18 mouse cellular contexts compared by ENCODE assay signal in the genomic region with DNA sequence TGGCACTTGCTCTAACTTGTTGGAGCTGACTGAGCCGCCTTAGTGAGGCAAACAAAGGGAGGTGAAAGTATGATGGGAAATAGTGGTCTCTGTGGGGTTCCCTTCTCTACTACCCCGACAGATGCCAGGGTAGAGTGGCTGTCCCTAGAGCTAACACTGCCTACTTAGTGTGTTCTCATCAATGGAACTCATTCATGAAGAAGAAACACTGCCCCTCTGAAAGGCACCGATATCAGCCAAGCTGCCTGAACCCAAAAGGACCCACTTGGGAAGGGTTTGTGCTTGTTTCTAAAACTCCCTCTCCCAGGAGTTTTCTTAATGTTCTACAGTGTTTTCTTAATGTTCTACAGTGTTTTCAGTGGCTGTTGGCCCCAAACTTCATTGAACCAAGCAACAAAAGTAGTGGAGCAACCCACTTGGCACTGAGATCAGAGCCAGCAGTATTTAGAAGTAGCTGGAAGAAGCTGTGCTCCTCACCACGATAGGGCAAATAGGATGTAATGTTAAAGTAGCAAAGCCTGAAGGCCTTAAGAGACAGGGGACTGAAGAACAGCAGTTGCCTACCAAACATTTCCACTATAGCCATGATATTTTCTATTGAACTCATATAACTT. TPM values are rescaled to one million over a fixed set of nuclear protein-coding genes. Genes with fewer than 3 reads are reported as not detected.
DNase-seq lines count a peak whose midpoint lies in the region; ATAC-seq lines count a peak whose summit lies in the region.
"Had no signal": no experiment of that assay in that cellular context is flagged by ENCODE, and none has a peak within 500 bp of the region (broad histone marks: within the 10 kb centered on the region; RNA-seq: fewer than 3 reads in every experiment).

No protein-coding gene starts in this region.

- WGBS in hindbrain, embryonic 13.5 days = 76% methylated on average over 4 of the region's 4 CpGs
- WGBS in hindbrain, embryonic 11.5 days = 73% methylated on average over 4 of the region's 4 CpGs
- WGBS in midbrain, embryonic 14.5 days = 68% methylated on average over 4 of the region's 4 CpGs
- WGBS in midbrain, embryonic 11.5 days = 82% methylated on average over 4 of the region's 4 CpGs
- WGBS in hindbrain, embryonic 16.5 days = 55% methylated on average over 4 of the region's 4 CpGs

- no peak overlapping the region for H3K9ac ChIP-seq in hindbrain, embryonic 13.5 days
- H3K9ac ChIP-seq in hindbrain, embryonic 11.5 days (ENCODE audit: low read depth, low read length) = no peak overlapping the region
- H3K9ac ChIP-seq in midbrain, embryonic 14.5 days (replicated peaks; ENCODE audit: low read length) = no peak overlapping the region
- no peak overlapping the region for H3K9ac ChIP-seq in midbrain, embryonic 11.5 days (ENCODE audit: low read length)
- H3K9ac ChIP-seq in hindbrain, embryonic 16.5 days (ENCODE audit: low read depth, low read length) = no peak overlapping the region
- H3K9ac ChIP-seq: embryonic facial prominence, embryonic 15.5 days; limb, embryonic 12.5 days; liver, embryonic 15.5 days; midbrain, embryonic 12.5 days; neural tube, embryonic 13.5 days had no signal

- no peaks in the 10 kb centered on the region for H3K36me3 ChIP-seq in hindbrain, embryonic 13.5 days
- no peaks in the 10 kb centered on the region for H3K36me3 ChIP-seq in hindbrain, embryonic 11.5 days (ENCODE audit: control insufficient read depth, insufficient read depth, low read length)
- no peaks in the 10 kb centered on the region for H3K36me3 ChIP-seq in midbrain, embryonic 14.5 days (ENCODE audit: control insufficient read depth, insufficient read depth, low read length)
- no peaks in the 10 kb centered on the region for H3K36me3 ChIP-seq in midbrain, embryonic 11.5 days (ENCODE audit: control insufficient read depth, insufficient read depth, low read length)
- no peaks in the 10 kb centered on the region for H3K36me3 ChIP-seq in hindbrain, embryonic 16.5 days (ENCODE audit: control insufficient read depth, insufficient read depth, low read length)
- H3K36me3 ChIP-seq: embryonic facial prominence, embryonic 15.5 days; limb, embryonic 12.5 days; liver, embryonic 15.5 days; midbrain, embryonic 12.5 days; neural tube, embryonic 13.5 days had no signal

- DNase-seq in adrenal gland, adult 2 months = peak; percentile 18
- no peak for DNase-seq in adrenal gland, postnatal 4 days (ENCODE audit: low spot score in 2 of 2)
- DNase-seq in hindbrain, embryonic 11.5 days (ENCODE audit: low spot score) = no peak
- DNase-seq in midbrain, embryonic 14.5 days = peak; percentile 5
- no peak for DNase-seq in midbrain, embryonic 11.5 days (ENCODE audit: low spot score, missing footprints)
- DNase-seq: cerebellum, adult 11 months; heart, adult 11 months; kidney, postnatal 4 days; lung, postnatal 14 days had no signal

- H3K4me1 ChIP-seq in hindbrain, embryonic 13.5 days (replicated peaks) = 0 out of 2 replicates have a peak, but pooled peaks cover 3% of the 10 kb centered on the region
- H3K4me1 ChIP-seq in hindbrain, embryonic 11.5 days (replicated peaks; ENCODE audit: control insufficient read depth, insufficient read depth, low read length) = no peaks in the 10 kb centered on the region
- no peaks in the 10 kb centered on the region for H3K4me1 ChIP-seq in midbrain, embryonic 14.5 days (ENCODE audit: control insufficient read depth, insufficient read depth, low read length)
- no peaks in the 10 kb centered on the region for H3K4me1 ChIP-seq in midbrain, embryonic 11.5 days (ENCODE audit: control insufficient read depth, insufficient read depth, low read length)
- no peaks in the 10 kb centered on the region for H3K4me1 ChIP-seq in hindbrain, embryonic 16.5 days (ENCODE audit: control insufficient read depth, insufficient read depth, low read depth, low read length)
- H3K4me1 ChIP-seq: embryonic facial prominence, embryonic 15.5 days; midbrain, embryonic 12.5 days had no signal

- H3K27me3 ChIP-seq in hindbrain, embryonic 13.5 days = no peaks in the 10 kb centered on the region
- H3K27me3 ChIP-seq in hindbrain, embryonic 11.5 days (ENCODE audit: control insufficient read depth, insufficient read depth, low read length) = no peaks in the 10 kb centered on the region
- H3K27me3 ChIP-seq in midbrain, embryonic 14.5 days (ENCODE audit: control insufficient read depth, insufficient read depth, low read length) = no peaks in the 10 kb centered on the region
- H3K27me3 ChIP-seq in midbrain, embryonic 11.5 days (ENCODE audit: control insufficient read depth, insufficient read depth, low read length) = no peaks in the 10 kb centered on the region
- no peaks in the 10 kb centered on the region for H3K27me3 ChIP-seq in hindbrain, embryonic 16.5 days (replicated peaks; ENCODE audit: control insufficient read depth, insufficient read depth, low read length)
- H3K27me3 ChIP-seq: CH12.LX; embryonic facial prominence, embryonic 15.5 days; limb, embryonic 12.5 days; liver, embryonic 15.5 days; midbrain, embryonic 12.5 days; neural tube, embryonic 13.5 days had no signal

- no peaks in the 10 kb centered on the region for H3K9me3 ChIP-seq in hindbrain, embryonic 13.5 days
- H3K9me3 ChIP-seq in hindbrain, embryonic 11.5 days (ENCODE audit: control insufficient read depth, low read length) = no peaks in the 10 kb centered on the region
- H3K9me3 ChIP-seq in midbrain, embryonic 14.5 days (ENCODE audit: control insufficient read depth, low read length) = no peaks in the 10 kb centered on the region
- H3K9me3 ChIP-seq in midbrain, embryonic 11.5 days (ENCODE audit: control insufficient read depth, low read length) = no peaks in the 10 kb centered on the region
- no peaks in the 10 kb centered on the region for H3K9me3 ChIP-seq in hindbrain, embryonic 16.5 days (ENCODE audit: control insufficient read depth, low read length)
- H3K9me3 ChIP-seq: embryonic facial prominence, embryonic 15.5 days; limb, embryonic 12.5 days; liver, embryonic 15.5 days; midbrain, embryonic 12.5 days; neural tube, embryonic 13.5 days had no signal

- ATAC-seq in hindbrain, embryonic 13.5 days (ENCODE audit: low FRiP score) = peak; percentile 49; the same call in 1 of the 2 replicates
- no peak for ATAC-seq in hindbrain, embryonic 11.5 days (ENCODE audit: low FRiP score)
- ATAC-seq in midbrain, embryonic 14.5 days (ENCODE audit: low FRiP score, low TSS enrichment) = no peak
- ATAC-seq in midbrain, embryonic 11.5 days (ENCODE audit: low FRiP score) = no peak
- peak; percentile 91 for ATAC-seq in hindbrain, embryonic 16.5 days
- no peak for ATAC-seq in megakaryocyte, adult 5-6 weeks (ENCODE audit: poor library complexity, severe bottlenecking)

- H3K27ac ChIP-seq in hindbrain, embryonic 13.5 days = no peak overlapping the region
- no peak overlapping the region for H3K27ac ChIP-seq in hindbrain, embryonic 11.5 days (ENCODE audit: low read depth, low read length)
- H3K27ac ChIP-seq in midbrain, embryonic 14.5 days (replicated peaks; ENCODE audit: low read depth, low read length) = no peak overlapping the region
- no peak overlapping the region for H3K27ac ChIP-seq in midbrain, embryonic 11.5 days (ENCODE audit: low read depth, low read length)
- no peak overlapping the region for H3K27ac ChIP-seq in hindbrain, embryonic 16.5 days (ENCODE audit: low read depth, low read length)
- H3K27ac ChIP-seq: embryonic facial prominence, embryonic 15.5 days; limb, embryonic 12.5 days; liver, embryonic 15.5 days; midbrain, embryonic 12.5 days; neural tube, embryonic 13.5 days had no signal

- H3K4me2 ChIP-seq in hindbrain, embryonic 13.5 days = no peak overlapping the region
- H3K4me2 ChIP-seq in hindbrain, embryonic 11.5 days (replicated peaks; ENCODE audit: low read depth, low read length) = no peak overlapping the region
- H3K4me2 ChIP-seq in midbrain, embryonic 14.5 days (ENCODE audit: low read length) = no peak overlapping the region
- H3K4me2 ChIP-seq in midbrain, embryonic 11.5 days = no peak overlapping the region
- H3K4me2 ChIP-seq in hindbrain, embryonic 16.5 days (ENCODE audit: low read length) = no peak overlapping the region
- H3K4me2 ChIP-seq: embryonic facial prominence, embryonic 15.5 days; limb, embryonic 12.5 days; liver, embryonic 15.5 days; midbrain, embryonic 12.5 days; neural tube, embryonic 13.5 days had no signal

- H3K4me3 ChIP-seq in hindbrain, embryonic 13.5 days = no peak overlapping the region
- H3K4me3 ChIP-seq in hindbrain, embryonic 11.5 days (ENCODE audit: low read depth, low read length) = no peak overlapping the region
- no peak overlapping the region for H3K4me3 ChIP-seq in midbrain, embryonic 14.5 days (replicated peaks; ENCODE audit: low read depth, low read length)
- H3K4me3 ChIP-seq in midbrain, embryonic 11.5 days (ENCODE audit: low read depth, low read length) = no peak overlapping the region
- no peak overlapping the region for H3K4me3 ChIP-seq in hindbrain, embryonic 16.5 days (ENCODE audit: low read length)
- H3K4me3 ChIP-seq: embryonic facial prominence, embryonic 15.5 days; limb, embryonic 12.5 days; liver, embryonic 15.5 days; midbrain, embryonic 12.5 days; neural tube, embryonic 13.5 days had no signal

RNA-seq across cellular contexts. Expression of gene Gng12, which starts 36.1 kb away (rescaled TPM):
- total RNA-seq in adrenal gland, adult 2 months (2021) = 10 to 100 TPM; 62.0 to 88.4 TPM
- polyA plus RNA-seq in adrenal gland, adult 2 months (2012; rRNA removed) = 5.8 and 7.6 TPM in 2 replicates
- 100 to 1,000 TPM in 1 of 2 experiments, 10 to 100 TPM in 1; 84.1 to 103 TPM for total RNA-seq in adrenal gland, postnatal 4 days (2021)
- 30.7 and 36.1 TPM in 2 replicates for polyA plus RNA-seq in hindbrain, embryonic 13.5 days (2015; fragmentation: Nextera tagmentation; extraction: Ambion mirVana)
- 49.4 and 52.7 TPM in 2 replicates for polyA plus RNA-seq in hindbrain, embryonic 11.5 days (2014; fragmentation: Nextera tagmentation; extraction: Ambion mirVana)
- 34.7 and 36.7 TPM in 2 replicates for polyA plus RNA-seq in midbrain, embryonic 14.5 days (2014; fragmentation: Nextera tagmentation; extraction: Ambion mirVana)
- 40.8 and 48.2 TPM in 2 replicates for polyA plus RNA-seq in midbrain, embryonic 11.5 days (2014; fragmentation: Nextera tagmentation; extraction: Ambion mirVana)
- 70.0 and 76.9 TPM in 2 replicates for polyA plus RNA-seq in hindbrain, embryonic 16.5 days (2015; fragmentation: Nextera tagmentation; extraction: Ambion mirVana)
- total RNA-seq in megakaryocyte, adult 5-6 weeks (2015) = 61.0 and 78.1 TPM in 2 replicates
- total RNA-seq in megakaryocyte, adult 5-6 weeks (2017) = 42.9 and 63.5 TPM in 2 replicates

Comparison
In these comparisons a context has a peak if more than half of its experiments do, and no peak if none do; other contexts are left out.
1. DNase-seq: peak in adrenal gland, adult 2 months (single experiment) and midbrain, embryonic 14.5 days (single experiment); none in adrenal gland, postnatal 4 days (0 of 2), hindbrain, embryonic 11.5 days (single experiment) and midbrain, embryonic 11.5 days (single experiment).
2. ATAC-seq: peak in hindbrain, embryonic 13.5 days (single experiment) and hindbrain, embryonic 16.5 days (single experiment); none in hindbrain, embryonic 11.5 days (single experiment), midbrain, embryonic 14.5 days (single experiment), midbrain, embryonic 11.5 days (single experiment) and megakaryocyte, adult 5-6 weeks (single experiment).